Mouse (Mus musculus): Measurements from ENCODE around the gene Cenpi. TPM values are rescaled to one million over a fixed set of nuclear protein-coding genes. Genes with fewer than 3 reads are reported as not detected.

Gene Cenpi
- 3.2 TPM for polyA plus RNA-seq (2017; shearing (Covaris generic))

GRCm38 (mm10) chrX:134307534-134308274, at the start of gene Cenpi:
Cenpi (plus strand) TSS chrX:134308084.

DNA sequence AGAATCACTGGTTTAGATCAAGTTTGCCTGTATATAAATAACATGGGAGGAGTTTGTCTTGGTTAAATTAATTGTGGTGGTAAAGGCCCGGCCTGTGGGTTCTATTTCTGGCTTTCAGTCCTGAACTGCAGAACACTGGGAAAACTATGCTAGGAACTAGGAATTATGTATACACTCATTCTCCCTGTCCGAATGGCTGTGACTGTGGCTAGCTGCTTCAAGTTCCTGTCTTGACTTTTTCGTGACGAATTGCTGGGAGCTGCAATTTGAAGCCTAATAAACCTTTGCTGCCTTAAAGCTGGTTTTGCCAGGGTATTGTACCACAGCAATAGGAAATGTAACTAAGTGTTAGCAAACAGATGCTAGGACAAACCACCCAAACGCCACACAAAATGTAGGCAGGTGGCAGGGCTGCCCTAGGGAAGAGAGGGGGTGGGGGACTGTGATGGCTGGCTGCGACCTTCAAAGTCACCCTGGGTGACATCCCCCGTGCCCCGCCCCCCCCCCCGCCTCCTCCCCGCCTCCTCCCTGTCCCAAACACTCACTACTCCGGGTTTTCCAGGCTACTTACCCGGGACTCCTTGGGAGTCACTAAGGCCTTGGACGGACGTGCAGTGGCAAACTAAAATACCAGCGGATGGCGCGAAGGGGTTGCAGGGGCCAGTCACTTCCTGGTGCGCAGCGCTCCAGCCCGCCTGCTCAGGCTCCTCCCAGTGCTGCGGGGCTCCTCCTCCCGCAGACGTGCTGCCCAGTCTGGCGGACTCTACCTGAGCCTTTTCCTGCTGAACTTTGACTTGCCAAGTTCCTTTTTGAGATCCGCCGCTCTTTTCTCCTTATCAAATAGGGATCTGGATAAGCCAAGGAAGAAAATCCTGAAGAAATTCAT, 31.4 kb upstream of the Cenpi start, which contains the start of gene Trmt2b:
TSS of gene Trmt2b (minus strand) at position 710 of the 886 bp plus-strand sequence.

GRCm38 (mm10) chrX:134403863-134404583, 96.1 kb downstream of the Cenpi start, which contains the start of gene Drp2:
Drp2 (plus strand) TSS chrX:134404551.

Other genes with a start within 250 kb of the Cenpi start
- gene Cstf2, start 248.9 kb upstream of the Cenpi start, polyA plus RNA-seq (2017; shearing (Covaris generic)), result 53.6 TPM
- gene Xkrx, start 146.0 kb upstream of the Cenpi start, polyA plus RNA-seq (2017; shearing (Covaris generic)), result 1.5 TPM
- not detected for gene Arl13a, start 120.6 kb upstream of the Cenpi start, polyA plus RNA-seq (2017; shearing (Covaris generic))
- 0.83 TPM for gene Nox1, start 86.1 kb upstream of the Cenpi start, polyA plus RNA-seq (2017; shearing (Covaris generic))
- 38.0 TPM for gene Trmt2b, start 31.1 kb upstream of the Cenpi start, polyA plus RNA-seq (2017; shearing (Covaris generic))
- not detected for gene Tmem35a, start 12.9 kb upstream of the Cenpi start, polyA plus RNA-seq (2017; shearing (Covaris generic))
- gene Drp2, start 96.5 kb downstream of the Cenpi start, polyA plus RNA-seq (2017; shearing (Covaris generic)), result not detected
- gene Taf7l, start 168.4 kb downstream of the Cenpi start, polyA plus RNA-seq (2017; shearing (Covaris generic)), result not detected
- gene Timm8a1, start 233.8 kb downstream of the Cenpi start, polyA plus RNA-seq (2017; shearing (Covaris generic)), result 41.4 TPM

Measured in activated CD4-positive, CD25-positive, alpha-beta regulatory T cell, adult 9 weeks (primary cell).